Mouse (Mus musculus) A20 (cell line): ENCODE results near the gene Men1.

Source experiments
- DNase-seq: peaks from one replicate; pipeline ENCODE4 v3.0.0-alpha.2; 2011; ENCODE audit warnings: low read depth, low spot score

Men1 gene

GRCm38 (mm10) chr19:6364317-6364725, 29.5 kb downstream of the Men1 start:
- DNase-seq: peak; percentile 93

GRCm38 (mm10) chr19:6364842-6365241, 30.1 kb downstream of the Men1 start:
- DNase-seq: no peak

- no peak for DNase-seq
Observed at GRCm38 (mm10) chr19:6370175-6370574, 35.4 kb downstream of the Men1 start.

- no peak for DNase-seq
Observed at GRCm38 (mm10) chr19:6372433-6372832, 37.7 kb downstream of the Men1 start.

- peak; percentile 65 for DNase-seq
Observed at GRCm38 (mm10) chr19:6373539-6374400, 39.0 kb downstream of the Men1 start.

GRCm38 (mm10) chr19:6374571-6374970, 39.8 kb downstream of the Men1 start:
- no peak for DNase-seq

- no peak for DNase-seq
Observed at GRCm38 (mm10) chr19:6375423-6376254, 40.9 kb downstream of the Men1 start.

- DNase-seq: no peak
Observed at GRCm38 (mm10) chr19:6376255-6376564, 41.4 kb downstream of the Men1 start.

GRCm38 (mm10) chr19:6376643-6377042, 41.9 kb downstream of the Men1 start:
- DNase-seq: no peak

- no peak for DNase-seq
Observed at GRCm38 (mm10) chr19:6377327-6378040, 42.7 kb downstream of the Men1 start.

- no peak for DNase-seq
Observed at GRCm38 (mm10) chr19:6380411-6381166, 45.8 kb downstream of the Men1 start.

- DNase-seq: no peak
Observed at GRCm38 (mm10) chr19:6381238-6381637, 46.5 kb downstream of the Men1 start.

GRCm38 (mm10) chr19:6382323-6382924, 47.6 kb downstream of the Men1 start:
- no peak for DNase-seq

GRCm38 (mm10) chr19:6383470-6383869, 48.7 kb downstream of the Men1 start:
- no peak for DNase-seq

- DNase-seq: no peak
Observed at GRCm38 (mm10) chr19:6384128-6384527, 49.3 kb downstream of the Men1 start, which contains the start of gene Pygm. TSS of gene Pygm (plus strand) at chr19:6384399.

- no peak for DNase-seq
Observed at GRCm38 (mm10) chr19:6384954-6385353, 50.2 kb downstream of the Men1 start.

- no peak for DNase-seq
Observed at GRCm38 (mm10) chr19:6385419-6385818, 50.6 kb downstream of the Men1 start.

GRCm38 (mm10) chr19:6385821-6386220, 51.0 kb downstream of the Men1 start:
- no peak for DNase-seq

GRCm38 (mm10) chr19:6386234-6386633, 51.5 kb downstream of the Men1 start:
- no peak for DNase-seq

GRCm38 (mm10) chr19:6388006-6388405, 53.2 kb downstream of the Men1 start:
- no peak for DNase-seq

- DNase-seq: no peak
Observed at GRCm38 (mm10) chr19:6389803-6390202, 55.0 kb downstream of the Men1 start.
